In the genomic region with DNA sequence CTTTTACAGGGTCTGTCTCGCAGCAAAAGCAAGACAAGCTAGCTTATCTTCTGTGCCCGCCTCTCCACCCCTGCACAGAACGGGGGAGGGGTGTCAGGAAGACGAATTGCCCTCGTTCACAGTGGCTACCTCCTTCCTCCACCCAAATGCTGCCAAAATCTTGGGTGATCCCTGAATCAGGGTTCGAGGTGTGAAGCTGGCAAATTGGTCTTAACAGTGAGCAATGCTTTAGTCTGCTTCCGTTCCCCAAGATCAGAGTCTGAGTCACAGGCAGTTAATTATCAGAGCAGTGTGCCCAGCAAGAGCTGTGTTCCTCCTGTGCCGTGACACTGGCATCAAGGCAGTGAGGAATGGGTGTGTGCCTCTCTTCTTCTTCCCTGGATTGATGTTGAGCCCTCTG, we compare ENCODE assay signal across 19 mouse cellular contexts. TPM values are rescaled to one million over a fixed set of nuclear protein-coding genes. Genes with fewer than 3 reads are reported as not detected.
A peak's percentile ranks its signal among the peaks of the same experiment; 100 is the strongest.
DNase-seq lines count a peak whose midpoint lies in the region; ATAC-seq lines count a peak whose summit lies in the region.
"Had no signal": no experiment of that assay in that cellular context is flagged by ENCODE, and none has a peak within 500 bp of the region (broad histone marks: within the 10 kb centered on the region; RNA-seq: fewer than 3 reads in every experiment).

No protein-coding gene starts in this region.

- H3K4me2 ChIP-seq in forebrain, embryonic 13.5 days = no peak overlapping the region
- H3K4me2 ChIP-seq: embryonic facial prominence, embryonic 12.5 days; hindbrain, embryonic 15.5 days had no signal

- no peaks in the 10 kb centered on the region for H3K9me3 ChIP-seq in midbrain, embryonic 10.5 days (replicated peaks)
- no peaks in the 10 kb centered on the region for H3K9me3 ChIP-seq in forebrain, embryonic 13.5 days (replicated peaks)
- H3K9me3 ChIP-seq: embryonic facial prominence, embryonic 12.5 days; hindbrain, embryonic 15.5 days had no signal

- H3K9ac ChIP-seq in forebrain, embryonic 13.5 days = no peak overlapping the region
- H3K9ac ChIP-seq: embryonic facial prominence, embryonic 12.5 days; hindbrain, embryonic 15.5 days had no signal

- no peaks in the 10 kb centered on the region for H3K36me3 ChIP-seq in midbrain, embryonic 10.5 days
- no peaks in the 10 kb centered on the region for H3K36me3 ChIP-seq in forebrain, embryonic 13.5 days (ENCODE audit: poor library complexity, severe bottlenecking)
- H3K36me3 ChIP-seq: embryonic facial prominence, embryonic 12.5 days; hindbrain, embryonic 15.5 days had no signal

- peaks cover 12% of the 10 kb centered on the region for H3K4me1 ChIP-seq in midbrain, embryonic 10.5 days
- H3K4me1 ChIP-seq in forebrain, embryonic 13.5 days = no peaks in the 10 kb centered on the region
- H3K4me1 ChIP-seq: embryonic facial prominence, embryonic 12.5 days; hindbrain, embryonic 15.5 days had no signal

- 66% methylated on average over 8 of the region's 8 CpGs for WGBS in midbrain, embryonic 10.5 days
- 64% methylated on average over 8 of the region's 8 CpGs for WGBS in forebrain, embryonic 13.5 days

- no peak overlapping the region for H3K4me3 ChIP-seq in midbrain, embryonic 10.5 days
- H3K4me3 ChIP-seq in forebrain, embryonic 13.5 days = no peak overlapping the region
- H3K4me3 ChIP-seq: embryonic facial prominence, embryonic 12.5 days; hindbrain, embryonic 15.5 days had no signal

- no peak for ATAC-seq in forebrain, embryonic 13.5 days
- ATAC-seq: activated CD4-positive, CD25-positive, alpha-beta regulatory T cell, adult 4 months; forebrain, embryonic 16.5 days; intestine, embryonic 16.5 days; Patski had no signal

- H3K27me3 ChIP-seq in midbrain, embryonic 10.5 days (ENCODE audit: low read depth, poor library complexity, severe bottlenecking) = peaks cover 7% of the 10 kb centered on the region; the same call in 1 of the 2 replicates
- no peaks in the 10 kb centered on the region for H3K27me3 ChIP-seq in forebrain, embryonic 13.5 days
- H3K27me3 ChIP-seq: embryonic facial prominence, embryonic 12.5 days; hindbrain, embryonic 15.5 days had no signal

- peak; percentile 56 for DNase-seq in adrenal gland, adult 2 months
- no peak for DNase-seq in adrenal gland, postnatal 4 days (ENCODE audit: low spot score in 2 of 2)
- peak; percentile 7 for DNase-seq in right cerebral cortex, adult 18-20 months
- no peak for DNase-seq in right cerebral cortex, postnatal 25 days
- peak; percentile 28 to 39 for DNase-seq in adrenal gland, postnatal 36 days
- DNase-seq in midbrain, embryonic 10.5 days (ENCODE audit: low spot score) = no peak
- DNase-seq: cerebellum, adult 2 months; cerebellum, postnatal 10 days; embryo, embryonic 11 days; gastrocnemius, postnatal 14 days; heart, postnatal 36 days; kidney, adult 2 months had no signal

- H3K27ac ChIP-seq in midbrain, embryonic 10.5 days (replicated peaks) = no peak overlapping the region
- no peak overlapping the region for H3K27ac ChIP-seq in forebrain, embryonic 13.5 days
- H3K27ac ChIP-seq: embryonic facial prominence, embryonic 12.5 days; hindbrain, embryonic 15.5 days had no signal

RNA-seq across cellular contexts. Expression of gene Selenok, which starts 58.4 kb away (rescaled TPM):
- 100 to 1,000 TPM in 1 of 2 experiments, 10 to 100 TPM in 1; 78.3 to 122 TPM for total RNA-seq in adrenal gland, adult 2 months (2021)
- 3.8 and 5.5 TPM in 2 replicates for polyA plus RNA-seq in adrenal gland, adult 2 months (2012; rRNA removed)
- total RNA-seq in adrenal gland, postnatal 4 days (2021) = 10 to 100 TPM; 84.2 to 85.6 TPM
- total RNA-seq in adrenal gland, postnatal 36 days (2021) = 100 to 1,000 TPM; 118 to 119 TPM
- 298 and 337 TPM in 2 replicates for polyA plus RNA-seq in midbrain, embryonic 10.5 days (2016; fragmentation: Nextera tagmentation; extraction: Ambion mirVana)
- 396 and 460 TPM in 2 replicates for polyA plus RNA-seq in forebrain, embryonic 13.5 days (2015; fragmentation: Nextera tagmentation; extraction: Ambion mirVana)

Comparison
In these comparisons a context has a peak if more than half of its experiments do, and no peak if none do; other contexts are left out.
1. DNase-seq: peak in adrenal gland, adult 2 months (single experiment), right cerebral cortex, adult 18-20 months (single experiment) and adrenal gland, postnatal 36 days (2 of 2); none in adrenal gland, postnatal 4 days (0 of 2), right cerebral cortex, postnatal 25 days (single experiment) and midbrain, embryonic 10.5 days (single experiment).